Mouse (Mus musculus) CH12.LX (cell line): ENCODE measurements around the gene Hmcn1.

ENCODE experiments used
- CTCF ChIP-seq, 2 experiments: IDR thresholded peaks in 1 of 2; conservative IDR thresholded peaks in 1 of 2; 2 replicates each; pipeline ENCODE4 v1.5.1; 2011 to 2012; ENCODE audit warnings: low read depth in 2 of 2, low read length in 2 of 2, improper control_type of control experiment in 1 of 2, inconsistent platforms in 1 of 2, mild to moderate bottlenecking in 1 of 2, moderate library complexity in 1 of 2
- E2F4 ChIP-seq: IDR thresholded peaks from 2 replicates; pipeline ENCODE4 v1.6.1; 2011; ENCODE audit warnings: low read depth, low read length, improper control_type of control experiment; ENCODE audit not compliant: insufficient replicate concordance
- EP300 ChIP-seq: IDR thresholded peaks from 2 replicates; pipeline ENCODE4 v1.6.1; 2011; ENCODE audit warnings: low read length, improper control_type of control experiment
- KAT2A ChIP-seq: IDR thresholded peaks from 2 replicates; pipeline ENCODE4 v1.6.1; 2012; ENCODE audit warnings: low read length, improper control_type of control experiment, inconsistent platforms; ENCODE audit not compliant: insufficient replicate concordance
- POLR2A ChIP-seq: IDR thresholded peaks from 2 replicates; pipeline ENCODE4 v1.6.1; 2011; ENCODE audit warnings: low read depth, mild to moderate bottlenecking, improper control_type of control experiment, low read length

GRCm38 (mm10) chr1:150869189-150869588 lies 124.0 kb downstream of the Hmcn1 start:
- TF ChIP-seq CTCF (conservative IDR thresholded peaks at IDR 0.05 in 1 of 2, IDR thresholded peaks at IDR 0.05 in 1 of 2; ENCODE audit: low read depth in 2 of 2, low read length in 2 of 2) (no peak), POLR2A (no peak), EP300 (no peak), KAT2A (no peak), E2F4 (no peak)
